Mouse (Mus musculus): Measurements from ENCODE around the gene Vmn1r226. TPM values are rescaled to one million over a fixed set of nuclear protein-coding genes. Genes with fewer than 3 reads are reported as not detected.

Gene Vmn1r226
- not detected in 2 replicates for polyA plus RNA-seq (2012; ENCODE audit: insufficient read depth, insufficient read length, missing spikeins)

- no peak within 1 kb of the TSS for H3K4me3 ChIP-seq (ENCODE audit: insufficient read depth, low read length)
- H3K27ac ChIP-seq (ENCODE audit: insufficient read depth, low read depth, low read length): no peak within 1 kb of the TSS
- H3K4me1 ChIP-seq (ENCODE audit: control insufficient read depth, insufficient read depth, low read length): no peaks in the 10 kb centered on the region
- TF ChIP-seq CTCF (IDR thresholded peaks at IDR 0.05; ENCODE audit: low read depth, low read length) (no peak), POLR2A (IDR thresholded peaks at IDR 0.05; ENCODE audit: borderline replicate concordance, low read depth, low read length) (no peak)
Observed at GRCm38 (mm10) chr17:20682543-20682942, at the start of gene Vmn1r226. Gene Vmn1r226, plus strand, starts transcription at chr17:20682843.

- Histone ChIP-seq H3K27ac (ENCODE audit: insufficient read depth, low read depth, low read length) (no peak within 1 kb of the TSS), H3K4me1 (ENCODE audit: control insufficient read depth, insufficient read depth, low read length) (no peaks in the 10 kb centered on the region), H3K4me3 (ENCODE audit: insufficient read depth, low read length) (no peak within 1 kb of the TSS)
- TF ChIP-seq POLR2A (IDR thresholded peaks at IDR 0.05; ENCODE audit: borderline replicate concordance, low read depth, low read length) (no peak), CTCF (IDR thresholded peaks at IDR 0.05; ENCODE audit: low read depth, low read length) (no peak)
Observed at GRCm38 (mm10) chr17:20729543-20729942, 46.9 kb downstream of the Vmn1r226 start, which contains the start of gene Vmn1r227. Gene Vmn1r227, plus strand, starts transcription at chr17:20729843.

Other genes starting within 250 kb of the Vmn1r226 start
- gene Vmn2r108, start 201.5 kb upstream of the Vmn1r226 start, polyA plus RNA-seq (2012; ENCODE audit: insufficient read depth, insufficient read length, missing spikeins): not detected in 2 replicates
- gene Vmn1r225, start 184.7 kb upstream of the Vmn1r226 start, polyA plus RNA-seq (2012; ENCODE audit: insufficient read depth, insufficient read length, missing spikeins): not detected in 2 replicates
- not detected in 2 replicates for gene Vmn2r109, start 118.1 kb upstream of the Vmn1r226 start, polyA plus RNA-seq (2012; ENCODE audit: insufficient read depth, insufficient read length, missing spikeins)
- not detected in 2 replicates for gene Vmn2r110, start 86.4 kb upstream of the Vmn1r226 start, polyA plus RNA-seq (2012; ENCODE audit: insufficient read depth, insufficient read length, missing spikeins)
- gene Fpr-rs3, start 58.0 kb upstream of the Vmn1r226 start, polyA plus RNA-seq (2012; ENCODE audit: insufficient read depth, insufficient read length, missing spikeins): not detected in 2 replicates
- 0.11 and 0.20 TPM in 2 replicates for gene Vmn1r227, start 47.0 kb downstream of the Vmn1r226 start, polyA plus RNA-seq (2012; ENCODE audit: insufficient read depth, insufficient read length, missing spikeins)
- not detected in 2 replicates for gene Vmn1r228, start 103.3 kb downstream of the Vmn1r226 start, polyA plus RNA-seq (2012; ENCODE audit: insufficient read depth, insufficient read length, missing spikeins)
- 0.17 TPM in 1 of 2 replicates, not detected in the other for gene Vmn1r229, start 128.7 kb downstream of the Vmn1r226 start, polyA plus RNA-seq (2012; ENCODE audit: insufficient read depth, insufficient read length, missing spikeins)
- 0.09 TPM in 1 of 2 replicates, not detected in the other for gene Vmn1r230, start 157.6 kb downstream of the Vmn1r226 start, polyA plus RNA-seq (2012; ENCODE audit: insufficient read depth, insufficient read length, missing spikeins)
- not detected in 2 replicates for gene Vmn1r231, start 222.2 kb downstream of the Vmn1r226 start, polyA plus RNA-seq (2012; ENCODE audit: insufficient read depth, insufficient read length, missing spikeins)
- gene Vmn1r232, start 236.9 kb downstream of the Vmn1r226 start, polyA plus RNA-seq (2012; ENCODE audit: insufficient read depth, insufficient read length, missing spikeins): not detected in 2 replicates

All from bone marrow macrophage, adult 2 months (primary cell).